Mouse (Mus musculus): ENCODE measurements around the gene Kntc1. TPM values are rescaled to one million over a fixed set of nuclear protein-coding genes. Genes with fewer than 3 reads are reported as not detected.
A peak's percentile ranks its signal among the peaks of the same experiment; 100 is the strongest.

Kntc1 gene
- 96.7 and 109 TPM in 2 replicates for polyA plus RNA-seq (2011; ENCODE audit: insufficient read depth, insufficient read length, low read depth, missing spikeins)

DNA sequence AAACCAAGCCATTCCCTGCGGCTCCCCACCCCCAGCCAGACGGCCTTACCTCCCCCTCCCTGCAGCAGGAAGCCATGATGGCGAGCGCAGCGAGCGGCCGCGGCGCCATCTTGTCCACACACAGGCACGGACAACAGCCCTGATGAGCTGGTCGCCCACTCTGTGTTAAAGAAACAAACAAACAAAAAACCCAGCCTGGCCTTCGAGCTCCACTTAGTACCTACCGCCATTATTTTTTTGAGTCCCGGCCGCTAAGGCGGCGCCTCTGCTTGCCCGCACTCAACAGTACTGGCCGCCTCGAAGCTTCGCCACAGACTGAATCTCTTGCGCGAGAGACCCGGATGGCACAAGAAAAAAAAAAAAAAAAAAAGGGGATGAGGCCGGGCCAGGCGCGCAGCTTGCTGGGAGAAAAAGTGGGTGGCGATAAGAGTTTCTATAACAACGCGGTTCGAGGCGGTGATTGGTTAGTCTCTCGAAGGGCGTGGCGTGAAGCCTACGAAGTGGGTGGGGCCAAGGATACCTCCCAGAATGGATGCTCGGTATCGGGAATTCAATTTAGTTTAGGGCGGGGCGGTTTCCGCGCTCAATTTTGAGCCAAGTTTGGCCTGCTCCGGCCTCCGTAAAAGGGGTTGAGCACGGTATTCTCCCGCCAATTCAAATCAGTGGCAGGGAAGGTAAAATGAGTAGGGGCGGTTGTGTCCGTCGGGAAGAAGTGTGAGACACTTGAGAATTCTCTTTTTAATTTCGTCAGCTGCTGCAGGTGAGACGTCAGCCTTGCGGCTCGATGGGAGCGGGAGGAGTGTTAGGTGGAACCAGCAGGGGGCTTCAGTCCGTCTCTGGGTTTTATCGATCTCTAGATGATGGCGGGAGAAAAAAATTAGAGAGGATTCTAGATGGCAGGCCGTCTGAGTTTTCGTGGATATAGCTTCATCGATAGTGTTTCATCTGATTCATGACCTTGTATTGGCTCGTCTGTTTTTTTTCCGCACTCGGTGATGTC, at the start of gene Kntc1, which contains the start of gene Rsrc2:
Kntc1 (plus strand) TSS at position 652 of the 1,000 bp plus-strand sequence.
Rsrc2 (minus strand) TSS at position 350 of the 1,000 bp plus-strand sequence.
- peaks cover 33% of the 10 kb centered on the region for H3K36me3 ChIP-seq (ENCODE audit: control insufficient read depth, insufficient read depth, low read length, poor library complexity, severe bottlenecking)
- H3K27me3 ChIP-seq (ENCODE audit: control insufficient read depth, insufficient read depth, low read length, poor library complexity, severe bottlenecking), result no peaks in the 10 kb centered on the region
- TF ChIP-seq EP300 (IDR thresholded peaks at IDR 0.05; ENCODE audit: insufficient read depth, low read depth, low read length) (0 out of 2 replicates have a peak, but pooled peaks have one; percentile 28), POLR2A (IDR thresholded peaks at IDR 0.05; ENCODE audit: insufficient read depth, low read length) (peak; percentile 72), CTCF (IDR thresholded peaks at IDR 0.05; ENCODE audit: low read depth, low read length) (no peak)
- peak within 1 kb of the TSS; percentile 99 for H3K9ac ChIP-seq (ENCODE audit: low read depth, poor library complexity, severe bottlenecking)
- peak within 1 kb of the TSS; percentile 83 for H3K27ac ChIP-seq (ENCODE audit: insufficient read depth, low read length)
- no peaks in the 10 kb centered on the region for H3K9me3 ChIP-seq (replicated peaks; ENCODE audit: control insufficient read depth, insufficient read depth, low read length, poor library complexity, severe bottlenecking)
- peaks cover 3% of the 10 kb centered on the region for H3K4me1 ChIP-seq (ENCODE audit: control insufficient read depth, insufficient read depth, low read length)
- peak within 1 kb of the TSS; percentile 100 for H3K4me3 ChIP-seq (ENCODE audit: low read depth, low read length)

DNA sequence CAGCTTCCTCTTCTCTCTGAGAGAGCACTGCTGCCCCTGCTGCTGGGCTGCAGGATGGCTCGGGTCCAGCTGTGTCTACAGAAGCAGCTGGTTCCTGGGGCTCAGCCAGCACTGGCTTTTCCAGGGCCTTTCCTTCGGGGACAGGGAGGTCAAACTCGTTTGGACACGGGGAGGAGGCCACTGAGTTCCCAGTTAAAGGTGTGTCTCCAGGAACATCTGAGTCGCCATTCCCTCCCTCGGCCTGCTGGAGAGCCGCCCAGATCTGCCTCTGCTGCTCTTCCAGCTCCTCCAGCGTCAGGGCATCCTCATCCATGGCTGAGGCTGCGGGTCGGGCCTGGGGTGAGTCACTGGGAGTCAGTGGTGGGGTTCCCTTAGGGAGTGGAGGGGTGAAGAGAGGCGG, 48.9 kb upstream of the Kntc1 start:
- Histone ChIP-seq H3K27me3 (ENCODE audit: control insufficient read depth, insufficient read depth, low read length, poor library complexity, severe bottlenecking) (no peaks in the 10 kb centered on the region), H3K36me3 (ENCODE audit: control insufficient read depth, insufficient read depth, low read length, poor library complexity, severe bottlenecking) (peaks cover 40% of the 10 kb centered on the region), H3K27ac (ENCODE audit: insufficient read depth, low read length) (no peak overlapping the region), H3K9ac (ENCODE audit: low read depth, poor library complexity, severe bottlenecking) (no peak overlapping the region), H3K9me3 (replicated peaks; ENCODE audit: control insufficient read depth, insufficient read depth, low read length, poor library complexity, severe bottlenecking) (no peaks in the 10 kb centered on the region), H3K4me1 (ENCODE audit: control insufficient read depth, insufficient read depth, low read length) (no peaks in the 10 kb centered on the region), H3K4me3 (ENCODE audit: low read depth, low read length) (no peak overlapping the region)
- TF ChIP-seq CTCF (IDR thresholded peaks at IDR 0.05; ENCODE audit: low read depth, low read length) (no peak), EP300 (IDR thresholded peaks at IDR 0.05; ENCODE audit: insufficient read depth, low read depth, low read length) (no peak), POLR2A (IDR thresholded peaks at IDR 0.05; ENCODE audit: insufficient read depth, low read length) (no peak)

DNA sequence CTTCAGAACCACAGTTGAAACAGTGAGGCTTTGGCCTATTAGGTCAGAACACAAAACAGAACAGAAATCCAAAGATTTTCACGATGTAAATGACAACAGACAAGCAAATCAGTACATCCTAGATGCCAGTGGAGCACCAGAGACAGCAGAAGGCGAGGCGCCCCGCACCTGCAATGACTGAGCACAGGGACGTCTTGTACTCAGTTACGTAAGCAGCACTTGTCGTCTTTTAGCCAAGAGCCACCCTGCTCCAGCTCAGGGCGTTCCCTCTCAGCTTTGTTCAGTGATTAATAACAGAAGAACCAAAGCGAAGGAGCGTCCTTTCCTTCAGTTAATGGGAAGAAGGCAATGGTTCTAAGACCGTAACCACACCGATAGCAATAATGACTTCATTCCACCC, 40.9 kb upstream of the Kntc1 start:
- no peaks in the 10 kb centered on the region for H3K27me3 ChIP-seq (ENCODE audit: control insufficient read depth, insufficient read depth, low read length, poor library complexity, severe bottlenecking)
- H3K4me3 ChIP-seq (ENCODE audit: low read depth, low read length), result no peak overlapping the region
- no peak for TF ChIP-seq CTCF (IDR thresholded peaks at IDR 0.05; ENCODE audit: low read depth, low read length)
- no peak for TF ChIP-seq POLR2A (IDR thresholded peaks at IDR 0.05; ENCODE audit: insufficient read depth, low read length)
- no peak for TF ChIP-seq EP300 (IDR thresholded peaks at IDR 0.05; ENCODE audit: insufficient read depth, low read depth, low read length)
- H3K9ac ChIP-seq (ENCODE audit: low read depth, poor library complexity, severe bottlenecking), result no peak overlapping the region
- H3K36me3 ChIP-seq (ENCODE audit: control insufficient read depth, insufficient read depth, low read length, poor library complexity, severe bottlenecking), result peaks cover 64% of the 10 kb centered on the region
- H3K27ac ChIP-seq (ENCODE audit: insufficient read depth, low read length), result no peak overlapping the region
- no peaks in the 10 kb centered on the region for H3K9me3 ChIP-seq (replicated peaks; ENCODE audit: control insufficient read depth, insufficient read depth, low read length, poor library complexity, severe bottlenecking)
- no peaks in the 10 kb centered on the region for H3K4me1 ChIP-seq (ENCODE audit: control insufficient read depth, insufficient read depth, low read length)

DNA sequence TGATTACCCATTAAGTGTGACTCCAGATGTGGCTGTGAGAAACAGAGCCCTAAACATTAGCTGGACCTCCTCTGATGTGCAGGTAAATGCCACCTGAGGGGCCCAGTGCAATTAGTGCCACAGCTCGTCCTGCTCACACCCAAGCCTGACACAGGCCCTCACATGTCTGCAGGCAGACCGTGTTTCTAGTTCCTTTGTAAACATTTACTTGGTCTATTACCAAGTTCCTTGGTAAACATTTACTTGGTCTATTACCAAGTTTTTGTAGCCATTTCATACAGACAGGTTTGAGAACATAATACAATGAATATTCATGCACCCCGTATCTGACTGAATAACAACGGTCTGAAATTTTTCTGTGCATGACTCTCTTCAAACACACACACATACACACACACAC, 39.9 kb upstream of the Kntc1 start:
- H3K36me3 ChIP-seq (ENCODE audit: control insufficient read depth, insufficient read depth, low read length, poor library complexity, severe bottlenecking), result peaks cover 71% of the 10 kb centered on the region
- no peaks in the 10 kb centered on the region for H3K9me3 ChIP-seq (replicated peaks; ENCODE audit: control insufficient read depth, insufficient read depth, low read length, poor library complexity, severe bottlenecking)
- no peaks in the 10 kb centered on the region for H3K27me3 ChIP-seq (ENCODE audit: control insufficient read depth, insufficient read depth, low read length, poor library complexity, severe bottlenecking)
- no peak overlapping the region for H3K9ac ChIP-seq (ENCODE audit: low read depth, poor library complexity, severe bottlenecking)
- TF ChIP-seq CTCF (IDR thresholded peaks at IDR 0.05; ENCODE audit: low read depth, low read length) (no peak), POLR2A (IDR thresholded peaks at IDR 0.05; ENCODE audit: insufficient read depth, low read length) (no peak), EP300 (IDR thresholded peaks at IDR 0.05; ENCODE audit: insufficient read depth, low read depth, low read length) (no peak)
- H3K27ac ChIP-seq (ENCODE audit: insufficient read depth, low read length), result no peak overlapping the region
- H3K4me3 ChIP-seq (ENCODE audit: low read depth, low read length), result no peak overlapping the region
- H3K4me1 ChIP-seq (ENCODE audit: control insufficient read depth, insufficient read depth, low read length), result no peaks in the 10 kb centered on the region

DNA sequence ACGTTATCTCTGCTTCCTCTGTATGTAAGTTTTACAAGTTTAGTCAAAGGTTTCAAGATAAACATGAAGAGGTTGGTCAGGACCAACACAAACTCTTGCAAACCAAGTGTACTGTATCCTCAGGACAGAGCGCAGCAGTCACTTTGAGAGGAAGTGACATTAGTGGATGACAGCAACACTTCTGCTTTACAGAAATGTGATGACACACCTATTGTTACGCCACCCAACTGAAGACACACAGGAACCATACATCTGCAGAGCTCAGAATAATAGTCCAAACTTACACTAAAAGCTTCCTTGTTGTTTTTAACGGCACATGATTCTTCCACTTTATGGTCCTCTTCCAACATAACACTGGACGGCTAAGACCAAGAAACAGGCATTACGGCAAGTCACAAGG, 35.7 kb upstream of the Kntc1 start:
- Histone ChIP-seq H3K36me3 (ENCODE audit: control insufficient read depth, insufficient read depth, low read length, poor library complexity, severe bottlenecking) (peaks cover 56% of the 10 kb centered on the region), H3K27me3 (ENCODE audit: control insufficient read depth, insufficient read depth, low read length, poor library complexity, severe bottlenecking) (no peaks in the 10 kb centered on the region), H3K4me3 (ENCODE audit: low read depth, low read length) (no peak overlapping the region), H3K4me1 (ENCODE audit: control insufficient read depth, insufficient read depth, low read length) (no peaks in the 10 kb centered on the region), H3K9ac (ENCODE audit: low read depth, poor library complexity, severe bottlenecking) (no peak overlapping the region), H3K27ac (ENCODE audit: insufficient read depth, low read length) (no peak overlapping the region), H3K9me3 (replicated peaks; ENCODE audit: control insufficient read depth, insufficient read depth, low read length, poor library complexity, severe bottlenecking) (no peaks in the 10 kb centered on the region)
- no peak for TF ChIP-seq CTCF (IDR thresholded peaks at IDR 0.05; ENCODE audit: low read depth, low read length)
- no peak for TF ChIP-seq POLR2A (IDR thresholded peaks at IDR 0.05; ENCODE audit: insufficient read depth, low read length)
- TF ChIP-seq EP300 (IDR thresholded peaks at IDR 0.05; ENCODE audit: insufficient read depth, low read depth, low read length), result no peak

DNA sequence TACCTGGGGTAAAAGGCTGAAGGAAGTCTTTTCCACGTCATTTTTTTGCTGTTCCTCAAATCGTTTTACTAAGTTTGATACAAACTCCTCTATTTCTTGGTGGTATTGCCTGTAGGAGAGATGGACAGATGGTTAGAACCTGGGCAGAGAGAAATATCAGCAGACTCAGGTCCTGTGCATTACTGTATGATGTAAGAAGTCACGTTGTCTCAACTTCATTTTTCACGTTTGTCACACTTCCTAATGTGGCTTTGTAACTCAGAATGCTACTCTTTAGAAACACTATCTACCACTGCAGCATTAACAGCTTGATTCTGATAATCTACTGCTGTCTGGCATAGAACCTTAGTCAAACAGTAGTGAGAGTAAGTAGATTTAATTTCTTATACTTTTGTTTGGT, 34.9 kb upstream of the Kntc1 start:
- H3K9ac ChIP-seq (ENCODE audit: low read depth, poor library complexity, severe bottlenecking), result no peak overlapping the region
- peaks cover 51% of the 10 kb centered on the region for H3K36me3 ChIP-seq (ENCODE audit: control insufficient read depth, insufficient read depth, low read length, poor library complexity, severe bottlenecking)
- no peak for TF ChIP-seq EP300 (IDR thresholded peaks at IDR 0.05; ENCODE audit: insufficient read depth, low read depth, low read length)
- no peak for TF ChIP-seq POLR2A (IDR thresholded peaks at IDR 0.05; ENCODE audit: insufficient read depth, low read length)
- no peak for TF ChIP-seq CTCF (IDR thresholded peaks at IDR 0.05; ENCODE audit: low read depth, low read length)

More for the DNA sequence above, 34.9 kb upstream of the Kntc1 start:
- Histone ChIP-seq H3K27ac (ENCODE audit: insufficient read depth, low read length) (no peak overlapping the region), H3K4me3 (ENCODE audit: low read depth, low read length) (no peak overlapping the region), H3K4me1 (ENCODE audit: control insufficient read depth, insufficient read depth, low read length) (no peaks in the 10 kb centered on the region), H3K9me3 (replicated peaks; ENCODE audit: control insufficient read depth, insufficient read depth, low read length, poor library complexity, severe bottlenecking) (no peaks in the 10 kb centered on the region), H3K27me3 (ENCODE audit: control insufficient read depth, insufficient read depth, low read length, poor library complexity, severe bottlenecking) (no peaks in the 10 kb centered on the region)

Measured in ES-Bruce4 (cell line).